Comparison of ENCODE assay signal across 29 mouse cellular contexts in genomic region chr12:71714606-71715005, GRCm38 (mm10).
A peak's percentile ranks its signal among the peaks of the same experiment; 100 is the strongest.
DNase-seq lines count a peak whose midpoint lies in the region; ATAC-seq and TF ChIP-seq lines count a peak whose summit lies in the region.
"Had no signal": no experiment of that assay in that cellular context is flagged by ENCODE, and none has a peak within 500 bp of the region (broad histone marks: within the 10 kb centered on the region; RNA-seq: fewer than 3 reads in every experiment).

No protein-coding gene starts in this region.

- no peaks in the 10 kb centered on the region for H3K27me3 ChIP-seq in kidney, postnatal 0 days (ENCODE audit: insufficient read depth, low read length)
- H3K27me3 ChIP-seq: embryonic facial prominence, embryonic 15.5 days; forebrain, embryonic 13.5 days; heart, embryonic 13.5 days; midbrain, embryonic 13.5 days; neural tube, embryonic 13.5 days had no signal

- no peak for TF ChIP-seq CTCF in kidney, postnatal 0 days (IDR thresholded peaks at IDR 0.05; ENCODE audit: low read depth)

- H3K9me3 ChIP-seq in kidney, postnatal 0 days (replicated peaks; ENCODE audit: low read length) = no peaks in the 10 kb centered on the region
- H3K9me3 ChIP-seq: embryonic facial prominence, embryonic 10.5 days; embryonic facial prominence, embryonic 15.5 days; forebrain, embryonic 13.5 days; heart, embryonic 13.5 days; midbrain, embryonic 13.5 days; neural tube, embryonic 13.5 days had no signal

- WGBS in kidney, postnatal 0 days = 62% methylated on average over 7 of the region's 7 CpGs

- H3K27ac ChIP-seq in kidney, postnatal 0 days = no peak overlapping the region
- H3K27ac ChIP-seq: embryonic facial prominence, embryonic 10.5 days; embryonic facial prominence, embryonic 15.5 days; forebrain, embryonic 13.5 days; heart, embryonic 13.5 days; hindbrain, embryonic 14.5 days; layer of hippocampus, adult 2 months; liver, embryonic 14.5 days; macrophage; midbrain, embryonic 13.5 days had no signal

- H3K9ac ChIP-seq in kidney, postnatal 0 days (ENCODE audit: low read depth, low read length) = no peak overlapping the region
- H3K9ac ChIP-seq: embryonic facial prominence, embryonic 15.5 days; forebrain, embryonic 13.5 days; heart, embryonic 13.5 days; hindbrain, embryonic 14.5 days; liver, embryonic 14.5 days; midbrain, embryonic 13.5 days; neural tube, embryonic 13.5 days had no signal

- no peaks in the 10 kb centered on the region for H3K36me3 ChIP-seq in kidney, postnatal 0 days (ENCODE audit: insufficient read depth, low read length)
- H3K36me3 ChIP-seq: embryonic facial prominence, embryonic 10.5 days; embryonic facial prominence, embryonic 15.5 days; heart, embryonic 13.5 days; midbrain, embryonic 13.5 days; neural tube, embryonic 13.5 days had no signal

- H3K4me1 ChIP-seq in kidney, postnatal 0 days (replicated peaks; ENCODE audit: insufficient read depth, low read length) = no peaks in the 10 kb centered on the region
- H3K4me1 ChIP-seq: embryonic facial prominence, embryonic 10.5 days; embryonic facial prominence, embryonic 15.5 days; forebrain, embryonic 13.5 days; midbrain, embryonic 13.5 days had no signal

- no peak overlapping the region for H3K4me2 ChIP-seq in kidney, postnatal 0 days (ENCODE audit: low read length)
- H3K4me2 ChIP-seq: embryonic facial prominence, embryonic 15.5 days; forebrain, embryonic 13.5 days; heart, embryonic 13.5 days; hindbrain, embryonic 14.5 days; midbrain, embryonic 13.5 days; neural tube, embryonic 13.5 days had no signal

- no peak for ATAC-seq in kidney, postnatal 0 days (replicated peaks; ENCODE audit: low FRiP score, low read depth)
- ATAC-seq: forebrain, embryonic 13.5 days; intestine, postnatal 0 days; midbrain, embryonic 13.5 days; Patski had no signal

- H3K4me3 ChIP-seq in kidney, postnatal 0 days (replicated peaks; ENCODE audit: low read depth, low read length) = no peak overlapping the region
- H3K4me3 ChIP-seq: embryonic facial prominence, embryonic 10.5 days; embryonic facial prominence, embryonic 15.5 days; forebrain, embryonic 13.5 days; heart, embryonic 13.5 days; layer of hippocampus, adult 2 months; midbrain, embryonic 13.5 days; neural tube, embryonic 13.5 days had no signal

- DNase-seq in kidney, postnatal 0 days (ENCODE audit: low spot score) = peak; percentile 64
- no peak for DNase-seq in kidney, adult 8-10 months
- DNase-seq in right cerebral cortex, adult 18-20 months = peak; percentile 47
- no peak for DNase-seq in right cerebral cortex, postnatal 4 days
- peak; percentile 31 to 52 for DNase-seq in frontal cortex, postnatal 36 days (ENCODE audit: low spot score in 2 of 2)
- peak; percentile 39 for DNase-seq in telencephalon, adult 2 months (ENCODE audit: low read depth, low spot score)
- DNase-seq in adrenal gland, adult 8-10 months = no peak
- DNase-seq: adrenal gland, postnatal 25 days; cerebellum, adult 2 months; cerebellum, postnatal 14 days; gastrocnemius, postnatal 10 days; heart, postnatal 10 days; kidney, postnatal 25 days; liver; lung, adult 2 months; lung, postnatal 10 days; spleen, adult 18-20 months had no signal

Comparison
In these comparisons a context has a peak if more than half of its experiments do, and no peak if none do; other contexts are left out.
1. DNase-seq: peak in kidney, postnatal 0 days (single experiment), right cerebral cortex, adult 18-20 months (single experiment), frontal cortex, postnatal 36 days (2 of 2) and telencephalon, adult 2 months (single experiment); none in kidney, adult 8-10 months (0 of 2), right cerebral cortex, postnatal 4 days (single experiment) and adrenal gland, adult 8-10 months (single experiment).